Mouse (Mus musculus): Measurements from ENCODE around the gene Ppp1r26. TPM values are rescaled to one million over a fixed set of nuclear protein-coding genes. Genes with fewer than 3 reads are reported as not detected.

The Ppp1r26 gene
- total RNA-seq, 2 experiments from 2014 or later: 2.1 to 3.2 TPM

- no peak for TF ChIP-seq CTCF (IDR thresholded peaks at IDR 0.05)
- Histone ChIP-seq H3K27ac (no peak overlapping the region), H3K4me3 (no peak overlapping the region)
- intact Hi-C loops (cut with DNase I): no loop called here
- DNase-seq: no peak
Measured at GRCm38 (mm10) chr2:28416511-28416910, 30.1 kb upstream of the Ppp1r26 start.

- Histone ChIP-seq H3K4me3 (no peak overlapping the region), H3K27ac (no peak overlapping the region)
- intact Hi-C loops (cut with DNase I): loop anchor here (1.0 kb wide), 1 partner anchor 214 kb away; no protein-coding TSS in a partner anchor
- TF ChIP-seq CTCF (IDR thresholded peaks at IDR 0.05): peak; percentile 89
- DNase-seq: peak; percentile 86
Measured at GRCm38 (mm10) chr2:28418034-28418433, 28.6 kb upstream of the Ppp1r26 start.

- peak; percentile 87 for DNase-seq
- Histone ChIP-seq H3K27ac (no peak overlapping the region), H3K4me3 (no peak overlapping the region)
- intact Hi-C loops (cut with DNase I): loop anchor here (5.0 to 10.0 kb wide), 2 partner anchors 335 to 438 kb away; partner anchors contain the start of gene Fcnb
- TF ChIP-seq CTCF (IDR thresholded peaks at IDR 0.05): peak; percentile 93
Measured at GRCm38 (mm10) chr2:28419898-28420297, 26.7 kb upstream of the Ppp1r26 start.

- peak; percentile 63 for TF ChIP-seq CTCF (IDR thresholded peaks at IDR 0.05)
- DNase-seq: no peak
- Histone ChIP-seq H3K27ac (no peak overlapping the region), H3K4me3 (no peak overlapping the region)
- intact Hi-C loops (cut with DNase I): loop anchor here (5.0 to 10.0 kb wide), 2 partner anchors 338 to 441 kb away; partner anchors contain the start of gene Fcnb
Measured at GRCm38 (mm10) chr2:28423167-28423566, 23.4 kb upstream of the Ppp1r26 start.

GRCm38 (mm10) chr2:28427226-28427625 is 19.4 kb upstream of the Ppp1r26 start:
- no peak overlapping the region for H3K4me3 ChIP-seq
- H3K27ac ChIP-seq: no peak overlapping the region
- TF ChIP-seq CTCF (IDR thresholded peaks at IDR 0.05): no peak
- intact Hi-C loops (cut with DNase I): loop anchor here (10.0 kb wide), 1 partner anchor 342 kb away; the partner anchor contains the start of gene Fcnb
- no peak for DNase-seq

GRCm38 (mm10) chr2:28430846-28431245 is 15.8 kb upstream of the Ppp1r26 start:
- no peak for TF ChIP-seq CTCF (IDR thresholded peaks at IDR 0.05)

GRCm38 (mm10) chr2:28432811-28433210 is 13.8 kb upstream of the Ppp1r26 start:
- DNase-seq: peak; percentile 45
- intact Hi-C loops (cut with DNase I): no loop called here
- no peak overlapping the region for H3K27ac ChIP-seq
- no peak for TF ChIP-seq CTCF (IDR thresholded peaks at IDR 0.05)
- H3K4me3 ChIP-seq: no peak overlapping the region

More at GRCm38 (mm10) chr2:28430846-28431245, 15.8 kb upstream of the Ppp1r26 start:
- no peak for DNase-seq
- H3K27ac ChIP-seq: no peak overlapping the region
- intact Hi-C loops (cut with DNase I): no loop called here
- H3K4me3 ChIP-seq: no peak overlapping the region

- DNase-seq: no peak
- intact Hi-C loops (cut with DNase I): no loop called here
- H3K27ac ChIP-seq: no peak overlapping the region
- no peak for TF ChIP-seq CTCF (IDR thresholded peaks at IDR 0.05)
- H3K4me3 ChIP-seq: no peak overlapping the region
Measured at GRCm38 (mm10) chr2:28433512-28433911, 13.1 kb upstream of the Ppp1r26 start.

- H3K27ac ChIP-seq: peak overlapping the region; percentile 10; the same call in 1 of the 2 replicates
- no peak for TF ChIP-seq CTCF (IDR thresholded peaks at IDR 0.05)
- intact Hi-C loops (cut with DNase I): no loop called here
- no peak for DNase-seq
- peak overlapping the region; percentile 43; the same call in 1 of the 2 replicates for H3K4me3 ChIP-seq
Measured at GRCm38 (mm10) chr2:28435401-28435800, 11.2 kb upstream of the Ppp1r26 start.

- no peak overlapping the region for H3K27ac ChIP-seq
- intact Hi-C loops (cut with DNase I): no loop called here
- TF ChIP-seq CTCF (IDR thresholded peaks at IDR 0.05): no peak
Measured at GRCm38 (mm10) chr2:28440842-28441241, 5.8 kb upstream of the Ppp1r26 start.

GRCm38 (mm10) chr2:28445082-28445481 is 1.5 kb upstream of the Ppp1r26 start:
- no peak for TF ChIP-seq CTCF (IDR thresholded peaks at IDR 0.05)
- H3K27ac ChIP-seq: no peak overlapping the region
- H3K4me3 ChIP-seq: no peak overlapping the region
- intact Hi-C loops (cut with DNase I): no loop called here
- no peak for DNase-seq

More at GRCm38 (mm10) chr2:28440842-28441241, 5.8 kb upstream of the Ppp1r26 start:
- no peak for DNase-seq
- H3K4me3 ChIP-seq: no peak overlapping the region

- Histone ChIP-seq H3K27ac (peak overlapping the region; percentile 74), H3K4me3 (peak overlapping the region; percentile 88)
- intact Hi-C loops (cut with DNase I): no loop called here
- DNase-seq: no peak
- no peak for TF ChIP-seq CTCF (IDR thresholded peaks at IDR 0.05)
Measured at GRCm38 (mm10) chr2:28446181-28446514, 452 bp upstream of the Ppp1r26 start.

- H3K4me3 ChIP-seq: peak overlapping the region; percentile 88
- intact Hi-C loops (cut with DNase I): no loop called here
- no peak for DNase-seq
- TF ChIP-seq CTCF (IDR thresholded peaks at IDR 0.05): no peak
- peak overlapping the region; percentile 68 for H3K27ac ChIP-seq
Measured at GRCm38 (mm10) chr2:28447315-28447670, 693 bp downstream of the Ppp1r26 start.

- no peak overlapping the region for H3K4me3 ChIP-seq
- intact Hi-C loops (cut with DNase I): no loop called here
- DNase-seq: no peak
- no peak for TF ChIP-seq CTCF (IDR thresholded peaks at IDR 0.05)
- H3K27ac ChIP-seq: no peak overlapping the region
Measured at GRCm38 (mm10) chr2:28451663-28452062, 5.1 kb downstream of the Ppp1r26 start.

All from gastrocnemius, adult 2 months (tissue).